Mouse (Mus musculus): Measurements from ENCODE around the gene Hck. TPM values are rescaled to one million over a fixed set of nuclear protein-coding genes. Genes with fewer than 3 reads are reported as not detected.

The Hck gene
- polyA plus RNA-seq (2012; rRNA removed) = 1.6 and 2.3 TPM in 2 replicates

- peak; percentile 41 for DNase-seq (ENCODE audit: low read depth)
- TF ChIP-seq CTCF (IDR thresholded peaks at IDR 0.05; ENCODE audit: borderline replicate concordance, extremely low read depth, insufficient read depth, insufficient read length) = no peak
- TF ChIP-seq POLR2A (IDR thresholded peaks at IDR 0.05; ENCODE audit: borderline replicate concordance, extremely low read depth, insufficient read depth, insufficient read length, poor library complexity, severe bottlenecking) = no peak
Measured at GRCm38 (mm10) chr2:153108313-153109264, at the start of gene Hck. Hck (plus strand) TSS chr2:153108468.

DNA sequence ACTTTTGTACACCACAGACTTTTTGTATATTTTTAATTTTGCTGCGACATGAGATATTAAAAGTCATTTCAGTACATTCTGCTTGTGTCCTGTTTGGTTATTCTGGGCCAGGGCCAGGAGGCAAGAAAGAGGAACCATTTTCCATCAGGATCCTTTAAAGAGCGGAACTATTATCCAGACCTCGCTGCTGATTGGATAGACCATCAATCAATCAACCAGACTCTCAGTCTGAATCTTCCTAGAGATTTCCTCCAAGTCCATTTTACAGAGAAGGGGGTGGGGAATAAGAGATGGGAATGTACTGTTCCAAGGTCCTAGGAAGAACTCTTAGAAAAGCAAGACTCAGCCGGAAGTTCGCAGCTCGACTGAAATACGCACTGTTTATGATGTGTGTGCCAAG, 48.1 kb upstream of the Hck start:
- TF ChIP-seq CTCF (IDR thresholded peaks at IDR 0.05; ENCODE audit: borderline replicate concordance, extremely low read depth, insufficient read depth, insufficient read length) (no peak), POLR2A (IDR thresholded peaks at IDR 0.05; ENCODE audit: borderline replicate concordance, extremely low read depth, insufficient read depth, insufficient read length, poor library complexity, severe bottlenecking) (no peak)
- DNase-seq (ENCODE audit: low read depth) = peak; percentile 15

DNA sequence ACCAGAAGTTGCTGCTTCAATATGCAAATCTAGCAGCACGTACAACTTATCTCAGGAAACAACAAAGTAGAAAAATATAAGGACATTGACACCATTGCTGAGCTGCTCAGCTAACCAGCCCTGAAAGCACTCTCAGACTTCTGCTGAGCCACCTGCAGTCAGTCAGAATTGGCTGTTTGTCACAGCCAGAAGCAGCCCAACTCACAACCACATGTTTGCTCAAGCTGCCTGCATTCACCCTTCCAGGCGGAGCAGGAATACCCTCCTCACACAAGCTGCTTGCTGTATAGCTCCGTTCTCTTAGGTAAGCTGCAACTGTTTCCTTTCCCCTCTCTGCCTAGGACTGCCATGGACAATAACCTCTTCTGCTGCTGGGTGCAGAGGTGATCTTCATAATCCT, 44.9 kb upstream of the Hck start:
- peak; percentile 69 for DNase-seq (ENCODE audit: low read depth)
- TF ChIP-seq POLR2A (IDR thresholded peaks at IDR 0.05; ENCODE audit: borderline replicate concordance, extremely low read depth, insufficient read depth, insufficient read length, poor library complexity, severe bottlenecking) (no peak), CTCF (IDR thresholded peaks at IDR 0.05; ENCODE audit: borderline replicate concordance, extremely low read depth, insufficient read depth, insufficient read length) (no peak)

DNA sequence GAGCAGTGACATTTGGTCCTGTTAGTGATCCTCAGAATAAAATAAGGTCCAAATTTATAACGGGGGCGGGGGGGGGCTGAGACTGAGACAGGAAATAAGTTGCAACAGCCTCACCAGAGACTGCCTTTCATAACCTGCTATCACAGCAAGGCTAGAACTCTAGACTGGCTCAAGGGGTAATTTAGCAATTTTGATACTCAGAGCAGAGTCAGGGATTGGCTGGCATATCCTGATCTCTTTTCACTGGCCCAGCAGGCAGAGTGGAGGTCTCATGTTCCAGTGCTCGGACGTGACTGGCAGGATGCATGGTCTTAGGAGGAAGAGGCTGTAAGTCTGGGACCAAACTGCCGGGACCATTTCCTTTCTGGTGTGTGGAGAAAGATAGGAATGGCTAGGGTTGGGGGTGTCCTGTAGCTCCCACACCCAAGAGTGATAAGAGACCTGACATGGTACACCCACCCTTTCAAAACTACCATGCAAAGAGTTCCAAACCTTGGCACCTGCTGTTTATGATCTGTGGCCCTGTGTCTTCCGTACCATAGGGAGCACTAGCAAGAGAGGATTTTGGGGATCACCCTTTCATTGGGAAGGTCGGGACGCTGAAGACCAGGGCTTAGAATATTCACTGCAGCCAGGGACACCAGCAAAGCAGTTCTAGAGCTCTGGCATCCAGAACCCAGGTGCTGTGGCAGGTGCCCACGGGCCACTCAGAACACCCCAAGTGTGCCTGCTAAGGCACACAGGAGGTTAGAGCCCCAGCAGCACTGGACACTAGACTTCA, 43.9 kb upstream of the Hck start:
- TF ChIP-seq CTCF (IDR thresholded peaks at IDR 0.05; ENCODE audit: borderline replicate concordance, extremely low read depth, insufficient read depth, insufficient read length) (no peak), POLR2A (IDR thresholded peaks at IDR 0.05; ENCODE audit: borderline replicate concordance, extremely low read depth, insufficient read depth, insufficient read length, poor library complexity, severe bottlenecking) (no peak)

DNA sequence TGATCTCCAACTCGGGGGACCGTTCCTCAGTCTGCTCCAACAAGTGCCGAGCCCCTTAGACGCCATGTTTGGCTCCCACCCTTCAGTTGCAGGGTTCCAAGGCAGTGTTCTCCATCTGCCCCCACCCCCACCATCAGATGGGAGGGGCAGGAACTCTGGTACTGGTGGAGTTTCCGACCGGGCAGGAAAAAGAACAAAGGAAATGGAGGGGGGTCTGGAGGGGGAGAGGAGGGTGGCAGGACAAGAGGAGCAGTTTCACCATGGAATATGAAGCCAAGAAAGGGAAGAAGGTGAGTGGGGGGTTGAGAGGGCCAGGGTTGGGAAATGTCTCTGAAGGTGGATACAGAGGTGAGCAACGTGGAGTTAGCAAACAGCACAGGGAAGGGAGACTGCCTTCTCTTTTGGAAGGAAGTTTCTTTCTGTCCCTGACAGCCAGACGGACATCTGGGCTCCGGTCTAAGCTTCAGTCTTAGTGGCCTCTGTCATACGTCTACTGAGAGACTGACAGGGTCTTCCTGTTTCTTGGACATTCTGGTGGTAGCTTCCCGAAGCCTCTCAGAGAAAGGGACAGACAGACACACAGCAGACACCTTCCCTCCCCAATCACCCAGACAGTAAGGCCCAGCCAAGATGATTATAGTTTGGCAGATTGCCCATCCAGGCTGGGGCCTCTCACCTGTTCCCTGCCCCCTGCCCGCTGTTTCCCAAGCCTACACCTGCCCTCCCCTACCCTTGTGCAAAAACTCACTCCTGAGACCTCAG, 42.3 kb upstream of the Hck start, which contains the start of gene Ccm2l:
Gene Ccm2l, plus strand, starts transcription at position 209 of the 762 bp plus-strand sequence.
- no peak for DNase-seq (ENCODE audit: low read depth)
- TF ChIP-seq POLR2A (IDR thresholded peaks at IDR 0.05; ENCODE audit: borderline replicate concordance, extremely low read depth, insufficient read depth, insufficient read length, poor library complexity, severe bottlenecking) (no peak), CTCF (IDR thresholded peaks at IDR 0.05; ENCODE audit: borderline replicate concordance, extremely low read depth, insufficient read depth, insufficient read length) (no peak)

More for the DNA sequence above, 43.9 kb upstream of the Hck start:
- no peak for DNase-seq (ENCODE audit: low read depth)

DNA sequence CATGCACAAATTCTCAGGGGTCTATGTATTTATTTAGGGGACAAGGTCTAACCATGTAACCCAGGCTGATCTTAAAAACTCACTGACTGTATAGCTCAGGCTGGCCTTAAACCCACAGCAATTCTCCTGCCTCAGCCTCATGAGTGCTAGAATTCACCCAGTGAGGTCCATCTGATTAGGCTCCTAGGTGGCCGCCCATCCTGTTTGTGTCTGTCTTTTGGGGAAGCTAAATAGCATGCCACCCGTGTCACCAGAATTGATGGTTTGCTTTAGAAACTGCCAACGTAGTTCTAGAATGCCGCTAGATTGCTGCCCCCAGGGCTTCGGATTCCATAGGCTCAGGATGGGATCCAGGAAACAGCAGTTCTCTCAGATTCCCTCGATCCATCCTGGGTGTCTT, 41.3 kb upstream of the Hck start:
- no peak for TF ChIP-seq CTCF (IDR thresholded peaks at IDR 0.05; ENCODE audit: borderline replicate concordance, extremely low read depth, insufficient read depth, insufficient read length)
- no peak for TF ChIP-seq POLR2A (IDR thresholded peaks at IDR 0.05; ENCODE audit: borderline replicate concordance, extremely low read depth, insufficient read depth, insufficient read length, poor library complexity, severe bottlenecking)

DNA sequence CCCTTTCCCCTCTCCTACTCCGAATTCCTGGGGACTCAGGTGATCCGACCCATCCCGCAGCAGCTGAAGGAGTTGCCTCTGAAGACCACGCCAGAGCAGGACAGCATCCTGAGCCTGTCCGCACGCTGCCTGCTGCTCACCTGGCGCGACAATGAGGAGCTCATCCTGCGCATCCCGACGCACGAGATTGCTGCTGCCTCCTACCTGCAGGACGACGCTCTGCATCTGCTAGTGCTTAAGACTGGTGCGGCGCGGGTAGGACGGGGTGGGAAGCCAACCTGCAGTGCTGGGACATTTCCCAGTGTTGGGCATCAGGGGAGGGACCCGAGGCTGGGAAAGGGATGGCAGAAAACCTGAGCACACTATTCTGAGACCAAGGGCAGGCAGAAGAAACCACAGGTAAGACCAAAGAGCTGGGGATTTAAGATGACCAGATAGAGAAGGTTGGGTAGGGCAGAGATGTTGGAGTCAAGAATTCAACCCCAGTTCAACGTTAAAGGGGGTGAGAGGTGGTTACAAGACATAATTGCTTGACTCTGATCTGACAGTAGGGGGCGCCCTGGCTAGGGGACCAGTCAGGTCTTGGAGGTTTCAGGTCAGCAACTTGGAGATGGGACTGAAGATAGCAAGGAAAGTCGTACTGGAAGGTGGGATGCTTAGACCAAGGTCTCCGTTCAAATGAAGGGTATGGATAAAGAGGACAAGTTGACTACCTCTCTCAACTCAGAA, 37.3 kb upstream of the Hck start:
- peak; percentile 50 for DNase-seq (ENCODE audit: low read depth)
- no peak for TF ChIP-seq POLR2A (IDR thresholded peaks at IDR 0.05; ENCODE audit: borderline replicate concordance, extremely low read depth, insufficient read depth, insufficient read length, poor library complexity, severe bottlenecking)
- TF ChIP-seq CTCF (IDR thresholded peaks at IDR 0.05; ENCODE audit: borderline replicate concordance, extremely low read depth, insufficient read depth, insufficient read length) = peak; percentile 57; the same call in 1 of the 2 replicates

More for the DNA sequence above, 41.3 kb upstream of the Hck start:
- DNase-seq (ENCODE audit: low read depth) = no peak

DNA sequence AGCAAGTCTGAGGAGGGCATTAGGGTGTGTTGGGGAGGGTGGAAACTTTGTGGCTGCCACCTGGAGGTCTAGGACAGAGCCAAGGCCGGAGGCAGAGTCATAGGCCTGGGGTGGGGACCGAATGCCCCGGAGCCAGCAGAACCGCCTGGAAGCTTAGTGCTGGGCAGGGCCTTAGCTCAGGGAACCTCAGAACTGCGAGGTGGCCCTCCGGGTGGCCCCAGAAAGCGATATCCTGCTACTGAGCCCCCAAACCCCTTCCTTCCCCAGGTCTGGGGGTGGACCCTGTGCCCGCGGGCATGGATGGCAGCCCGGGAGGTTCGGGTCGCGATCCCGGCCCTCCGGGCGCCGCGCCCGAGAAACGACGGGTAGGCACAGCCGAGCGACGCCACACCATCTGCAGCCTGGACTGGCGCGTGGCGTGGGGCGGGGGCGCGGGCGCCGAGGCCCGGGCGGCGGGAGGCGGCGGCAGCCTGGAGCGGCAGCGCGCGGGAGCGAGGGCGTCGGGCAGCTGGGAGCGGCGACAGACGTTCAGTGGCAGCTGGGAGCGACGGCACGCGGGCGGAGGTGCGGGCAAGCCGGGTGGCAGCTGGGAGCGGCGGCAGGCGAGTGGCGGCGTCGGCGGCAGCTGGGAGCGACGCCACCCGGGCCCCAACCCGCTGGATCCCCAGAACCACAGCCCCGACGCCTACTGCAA, 36.6 kb upstream of the Hck start:
- peak; percentile 78 for DNase-seq (ENCODE audit: low read depth)

DNA sequence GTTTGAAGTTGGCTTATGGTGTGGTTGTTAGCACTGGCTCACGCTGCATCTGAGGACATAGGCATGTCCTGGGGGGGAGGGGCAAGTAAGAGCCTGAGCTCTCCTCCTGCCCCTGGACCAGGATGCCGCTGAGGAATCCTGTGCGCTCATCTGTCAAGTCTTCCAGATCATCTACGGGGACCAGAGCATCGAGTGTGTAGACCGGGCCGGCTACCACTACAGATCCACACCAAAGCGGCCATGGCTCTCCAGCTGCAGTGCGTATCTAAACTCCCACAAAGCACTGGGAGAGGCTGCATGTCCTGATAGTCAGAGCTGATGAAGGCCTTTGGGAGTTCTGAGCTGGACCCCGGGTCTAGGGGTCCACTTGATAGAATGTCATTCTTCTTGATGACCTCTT, 33.6 kb upstream of the Hck start:
- DNase-seq (ENCODE audit: low read depth) = no peak
- TF ChIP-seq CTCF (IDR thresholded peaks at IDR 0.05; ENCODE audit: borderline replicate concordance, extremely low read depth, insufficient read depth, insufficient read length) (no peak), POLR2A (IDR thresholded peaks at IDR 0.05; ENCODE audit: borderline replicate concordance, extremely low read depth, insufficient read depth, insufficient read length, poor library complexity, severe bottlenecking) (no peak)

More for the DNA sequence above, 36.6 kb upstream of the Hck start:
- TF ChIP-seq POLR2A (IDR thresholded peaks at IDR 0.05; ENCODE audit: borderline replicate concordance, extremely low read depth, insufficient read depth, insufficient read length, poor library complexity, severe bottlenecking) (no peak), CTCF (IDR thresholded peaks at IDR 0.05; ENCODE audit: borderline replicate concordance, extremely low read depth, insufficient read depth, insufficient read length) (no peak)

Measured in brain, embryonic 14.5 days (tissue).